Mouse (Mus musculus): ENCODE results near the gene BC005624. TPM values are rescaled to one million over a fixed set of nuclear protein-coding genes. Genes with fewer than 3 reads are reported as not detected.
A peak's percentile ranks its signal among the peaks of the same experiment; 100 is the strongest.

Gene BC005624
- polyA plus RNA-seq, 1 experiment from 2014 or later = 42.5 TPM

GRCm38 (mm10) chr2:30994853-30995252 is 12.9 kb upstream of the BC005624 start:
- no peak for ATAC-seq (replicated peaks; ENCODE audit: extremely low read depth, insufficient read depth, low FRiP score)
- WGBS = 78% methylated on average over 4 of the region's 4 CpGs
- Histone ChIP-seq H3K9me3 (replicated peaks; ENCODE audit: control insufficient read depth, low read length) (no peaks in the 10 kb centered on the region), H3K4me2 (ENCODE audit: low read depth, low read length) (peak overlapping the region; percentile 65; the same call in 1 of the 2 replicates), H3K27ac (ENCODE audit: low read length) (peak overlapping the region; percentile 93), H3K4me3 (ENCODE audit: low read length) (no peak overlapping the region), H3K4me1 (ENCODE audit: control insufficient read depth, insufficient read depth, low read length) (peaks cover 17% of the 10 kb centered on the region), H3K27me3 (ENCODE audit: control insufficient read depth, insufficient read depth, low read length) (no peaks in the 10 kb centered on the region), H3K9ac (ENCODE audit: low read length) (no peak overlapping the region), H3K36me3 (ENCODE audit: control insufficient read depth, insufficient read depth) (peaks cover under 1% of the 10 kb centered on the region; the same call in 1 of the 2 replicates)

GRCm38 (mm10) chr2:30990221-30990620 is 8.2 kb upstream of the BC005624 start:
- Histone ChIP-seq H3K4me2 (ENCODE audit: low read depth, low read length) (no peak overlapping the region), H3K27me3 (ENCODE audit: control insufficient read depth, insufficient read depth, low read length) (no peaks in the 10 kb centered on the region), H3K36me3 (ENCODE audit: control insufficient read depth, insufficient read depth) (no peaks in the 10 kb centered on the region), H3K9me3 (replicated peaks; ENCODE audit: control insufficient read depth, low read length) (no peaks in the 10 kb centered on the region), H3K4me1 (ENCODE audit: control insufficient read depth, insufficient read depth, low read length) (peaks cover 17% of the 10 kb centered on the region), H3K4me3 (ENCODE audit: low read length) (no peak overlapping the region), H3K27ac (ENCODE audit: low read length) (no peak overlapping the region), H3K9ac (ENCODE audit: low read length) (no peak overlapping the region)
- ATAC-seq (replicated peaks; ENCODE audit: extremely low read depth, insufficient read depth, low FRiP score) = no peak
- 71% methylated on average over 9 of the region's 9 CpGs for WGBS

- Histone ChIP-seq H3K9me3 (replicated peaks; ENCODE audit: control insufficient read depth, low read length) (no peaks in the 10 kb centered on the region), H3K4me2 (ENCODE audit: low read depth, low read length) (peak overlapping the region; percentile 22; the same call in 1 of the 2 replicates), H3K27me3 (ENCODE audit: control insufficient read depth, insufficient read depth, low read length) (no peaks in the 10 kb centered on the region), H3K27ac (ENCODE audit: low read length) (no peak overlapping the region), H3K36me3 (ENCODE audit: control insufficient read depth, insufficient read depth) (no peaks in the 10 kb centered on the region), H3K4me3 (ENCODE audit: low read length) (no peak overlapping the region), H3K9ac (ENCODE audit: low read length) (peak overlapping the region; percentile 43; the same call in 1 of the 2 replicates), H3K4me1 (ENCODE audit: control insufficient read depth, insufficient read depth, low read length) (peaks cover 25% of the 10 kb centered on the region)
- WGBS = 28% methylated on average over 17 of the region's 17 CpGs
- ATAC-seq (replicated peaks; ENCODE audit: extremely low read depth, insufficient read depth, low FRiP score) = no peak
These were observed 3.4 kb upstream of the BC005624 start for GRCm38 (mm10) chr2:30985111-30986020.

GRCm38 (mm10) chr2:30983024-30983423 is 1.0 kb upstream of the BC005624 start:
- Histone ChIP-seq H3K27ac (ENCODE audit: low read length) (no peak overlapping the region; the same call in 1 of the 2 replicates), H3K4me2 (ENCODE audit: low read depth, low read length) (peak overlapping the region; percentile 73), H3K4me1 (ENCODE audit: control insufficient read depth, insufficient read depth, low read length) (peaks cover 25% of the 10 kb centered on the region), H3K36me3 (ENCODE audit: control insufficient read depth, insufficient read depth) (peaks cover 11% of the 10 kb centered on the region), H3K4me3 (ENCODE audit: low read length) (peak overlapping the region; percentile 89), H3K9me3 (replicated peaks; ENCODE audit: control insufficient read depth, low read length) (no peaks in the 10 kb centered on the region), H3K9ac (ENCODE audit: low read length) (peak overlapping the region; percentile 78; the same call in 1 of the 2 replicates), H3K27me3 (ENCODE audit: control insufficient read depth, insufficient read depth, low read length) (no peaks in the 10 kb centered on the region)
- 51% methylated on average over 7 of the region's 7 CpGs for WGBS
- no peak for ATAC-seq (replicated peaks; ENCODE audit: extremely low read depth, insufficient read depth, low FRiP score)

- H3K27me3 ChIP-seq (ENCODE audit: control insufficient read depth, insufficient read depth, low read length) = no peaks in the 10 kb centered on the region
- peak within 1 kb of the TSS; percentile 94 for H3K9ac ChIP-seq (ENCODE audit: low read length)
- H3K4me3 ChIP-seq (ENCODE audit: low read length) = peak within 1 kb of the TSS; percentile 88
- ATAC-seq (replicated peaks; ENCODE audit: extremely low read depth, insufficient read depth, low FRiP score) = peak; percentile 96
- 2% methylated on average over 59 of the region's 59 CpGs for WGBS
- peaks cover 11% of the 10 kb centered on the region for H3K4me1 ChIP-seq (ENCODE audit: control insufficient read depth, insufficient read depth, low read length)
- H3K4me2 ChIP-seq (ENCODE audit: low read depth, low read length) = peak within 1 kb of the TSS; percentile 99
- H3K27ac ChIP-seq (ENCODE audit: low read length) = peak within 1 kb of the TSS; percentile 71
- H3K9me3 ChIP-seq (replicated peaks; ENCODE audit: control insufficient read depth, low read length) = no peaks in the 10 kb centered on the region
- H3K36me3 ChIP-seq (ENCODE audit: control insufficient read depth, insufficient read depth) = peaks cover 18% of the 10 kb centered on the region
These were observed 14.4 kb downstream of the BC005624 start, which contains the start of gene Tor1a for GRCm38 (mm10) chr2:30967352-30968327. TSS of gene Tor1a (minus strand) at chr2:30967933.

- ATAC-seq (replicated peaks; ENCODE audit: extremely low read depth, insufficient read depth, low FRiP score) = no peak
- Histone ChIP-seq H3K27me3 (ENCODE audit: control insufficient read depth, insufficient read depth, low read length) (no peaks in the 10 kb centered on the region), H3K4me3 (ENCODE audit: low read length) (peak overlapping the region; percentile 88), H3K27ac (ENCODE audit: low read length) (no peak overlapping the region), H3K9ac (ENCODE audit: low read length) (peak overlapping the region; percentile 94), H3K4me2 (ENCODE audit: low read depth, low read length) (peak overlapping the region; percentile 99), H3K36me3 (ENCODE audit: control insufficient read depth, insufficient read depth) (peaks cover 24% of the 10 kb centered on the region), H3K9me3 (replicated peaks; ENCODE audit: control insufficient read depth, low read length) (no peaks in the 10 kb centered on the region), H3K4me1 (ENCODE audit: control insufficient read depth, insufficient read depth, low read length) (peaks cover 11% of the 10 kb centered on the region)
- 15% methylated on average over 16 of the region's 16 CpGs for WGBS
These were observed 15.2 kb downstream of the BC005624 start for GRCm38 (mm10) chr2:30966826-30967225.

- Histone ChIP-seq H3K9ac (ENCODE audit: low read length) (no peak overlapping the region), H3K27ac (ENCODE audit: low read length) (no peak overlapping the region), H3K4me3 (ENCODE audit: low read length) (no peak overlapping the region), H3K9me3 (replicated peaks; ENCODE audit: control insufficient read depth, low read length) (no peaks in the 10 kb centered on the region), H3K36me3 (ENCODE audit: control insufficient read depth, insufficient read depth) (peaks cover 35% of the 10 kb centered on the region), H3K4me2 (ENCODE audit: low read depth, low read length) (no peak overlapping the region), H3K27me3 (ENCODE audit: control insufficient read depth, insufficient read depth, low read length) (no peaks in the 10 kb centered on the region), H3K4me1 (ENCODE audit: control insufficient read depth, insufficient read depth, low read length) (peaks cover 11% of the 10 kb centered on the region)
- WGBS = 91% methylated on average over 8 of the region's 8 CpGs
- ATAC-seq (replicated peaks; ENCODE audit: extremely low read depth, insufficient read depth, low FRiP score) = no peak
These were observed 16.4 kb downstream of the BC005624 start for GRCm38 (mm10) chr2:30965627-30966026.

GRCm38 (mm10) chr2:30962570-30963254 is 19.3 kb downstream of the BC005624 start:
- Histone ChIP-seq H3K36me3 (ENCODE audit: control insufficient read depth, insufficient read depth) (peaks cover 60% of the 10 kb centered on the region), H3K9me3 (replicated peaks; ENCODE audit: control insufficient read depth, low read length) (no peaks in the 10 kb centered on the region), H3K4me1 (ENCODE audit: control insufficient read depth, insufficient read depth, low read length) (peaks cover 11% of the 10 kb centered on the region), H3K9ac (ENCODE audit: low read length) (no peak overlapping the region), H3K4me2 (ENCODE audit: low read depth, low read length) (no peak overlapping the region), H3K27me3 (ENCODE audit: control insufficient read depth, insufficient read depth, low read length) (no peaks in the 10 kb centered on the region), H3K4me3 (ENCODE audit: low read length) (no peak overlapping the region), H3K27ac (ENCODE audit: low read length) (no peak overlapping the region)
- WGBS = 67% methylated on average over 11 of the region's 11 CpGs
- no peak for ATAC-seq (replicated peaks; ENCODE audit: extremely low read depth, insufficient read depth, low FRiP score)

All from heart, embryonic 16.5 days (tissue).